Mouse (Mus musculus) embryonic facial prominence, embryonic 11.5 days (tissue): ENCODE data around the gene Tnni1. TPM values are rescaled to one million over a fixed set of nuclear protein-coding genes. Genes with fewer than 3 reads are reported as not detected.

ENCODE experiments used
- ATAC-seq: fragments of 200-750 bp; cut with Nextera tagmentation; replicated peaks from 2 replicates; pipeline ENCODE4 v1.8.0; 2017; ENCODE audit warnings: low read depth; ENCODE audit not compliant: insufficient number of reproducible peaks, low FRiP score, low TSS enrichment
- DNase-seq: peaks from one replicate; pipeline ENCODE4 v3.0.0-alpha.2; 2015; ENCODE audit warnings: low spot score
- H3K27ac ChIP-seq: fragments of 300-500 bp; sonication (generic); replicated peaks from 2 replicates; pipeline ENCODE4 v1.5.1; 2014; ENCODE audit warnings: mild to moderate bottlenecking, low read depth, low read length, control low read depth
- H3K27me3 ChIP-seq: fragments of 300-500 bp; sonication (generic); 2 replicates; pipeline ENCODE4 v1.6.1; 2014; ENCODE audit warnings: mild to moderate bottlenecking, low read length, moderate library complexity, mixed read lengths; ENCODE audit not compliant: control insufficient read depth, insufficient read depth
- H3K36me3 ChIP-seq: fragments of 300-500 bp; sonication (generic); replicated peaks from 2 replicates; pipeline ENCODE4 v1.6.1; 2014; ENCODE audit warnings: low read depth, mild to moderate bottlenecking, low read length, moderate library complexity, mixed read lengths; ENCODE audit not compliant: control insufficient read depth, insufficient read depth
- H3K4me1 ChIP-seq: fragments of 300-500 bp; sonication (generic); 2 replicates; pipeline ENCODE4 v1.6.1; 2014; ENCODE audit warnings: low read length, mixed read lengths; ENCODE audit not compliant: control insufficient read depth, insufficient read depth
- H3K4me2 ChIP-seq: fragments of 300-500 bp; sonication (generic); 2 replicates; pipeline ENCODE4 v1.6.1; 2014; ENCODE audit warnings: low read depth, mild to moderate bottlenecking, control low read depth, low read length, moderate library complexity
- H3K4me3 ChIP-seq: fragments of 300-500 bp; sonication (generic); 2 replicates; pipeline ENCODE4 v1.5.1; 2014; ENCODE audit warnings: low read depth, low read length, control low read depth
- H3K9ac ChIP-seq: fragments of 300-500 bp; sonication (generic); replicated peaks from 2 replicates; pipeline ENCODE4 v1.6.1; 2014; ENCODE audit warnings: mild to moderate bottlenecking, control low read depth, low read length
- H3K9me3 ChIP-seq: fragments of 300-500 bp; sonication (generic); replicated peaks from 2 replicates; pipeline ENCODE4 v1.6.1; 2016; ENCODE audit warnings: mild to moderate bottlenecking, low read length, inconsistent platforms, mixed read lengths; ENCODE audit not compliant: control insufficient read depth
- WGBS: fragments of 180-500 bp; shearing (Covaris S2); extraction: QIAGEN DNeasy Blood & Tissue Kit; methylation state at CpG from one replicate; pipeline ENCODE4 v1.1.7; 2014; 5-methylcytosine and 5-hydroxymethylcytosine counted together
- polyA plus RNA-seq: library from polyadenylated mRNA; unstranded; fragments of >200 nt; fragmentation: Nextera tagmentation; extraction: Ambion mirVana; gene quantifications from 2 replicates; pipeline ENCODE4 v1.2.1, GENCODE M21; 2014

Gene Tnni1
- polyA plus RNA-seq, 1 experiment from 2014 or later: 19.1 TPM

- Histone ChIP-seq H3K4me2 (no peak overlapping the region), H3K4me3 (no peak overlapping the region), H3K36me3 (no peaks in the 10 kb centered on the region), H3K9ac (no peak overlapping the region), H3K27me3 (no peaks in the 10 kb centered on the region), H3K4me1 (no peaks in the 10 kb centered on the region), H3K27ac (no peak overlapping the region), H3K9me3 (no peaks in the 10 kb centered on the region)
- no peak for ATAC-seq
- DNase-seq: peak; percentile 65
- WGBS: 24% methylated on average over 1 of the region's 1 CpGs
These were observed 49.7 kb downstream of the Tnni1 start for GRCm38 (mm10) chr1:135828918-135829317.

DNA sequence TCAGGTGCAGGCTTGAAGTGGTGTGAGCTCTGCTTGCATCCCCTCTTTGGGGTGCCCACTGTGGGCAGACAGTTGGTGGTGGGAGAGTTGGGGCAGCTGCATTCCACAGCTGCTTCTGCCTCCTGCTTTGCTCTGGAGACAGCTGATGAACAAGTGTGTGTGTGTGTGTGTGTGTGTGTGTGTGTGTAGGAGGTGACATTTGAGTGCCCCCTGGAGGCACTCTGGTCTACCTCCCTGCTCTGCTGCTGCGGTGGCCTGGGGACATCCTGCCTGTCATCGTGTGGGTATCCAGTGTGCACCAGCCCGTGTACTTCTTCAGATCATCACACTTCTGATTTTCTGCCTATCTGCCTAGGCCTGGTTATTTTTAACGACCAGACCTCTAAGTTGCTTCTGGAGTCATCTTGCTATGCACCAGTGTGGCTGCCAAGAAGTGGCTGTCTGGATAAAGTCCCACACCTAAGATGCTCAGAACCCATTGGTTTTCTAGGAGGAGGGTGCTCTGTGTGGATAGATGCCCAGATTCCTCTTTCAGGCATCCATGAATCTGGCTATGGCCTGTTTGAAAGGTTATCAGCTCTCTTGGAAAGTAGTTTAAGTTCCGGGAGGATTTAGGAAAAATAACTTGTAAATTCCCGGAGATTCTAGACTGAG, 55.1 kb downstream of the Tnni1 start:
- H3K9ac ChIP-seq: no peak overlapping the region
- no peak for ATAC-seq
- no peaks in the 10 kb centered on the region for H3K4me1 ChIP-seq
- no peaks in the 10 kb centered on the region for H3K36me3 ChIP-seq
- no peaks in the 10 kb centered on the region for H3K27me3 ChIP-seq
- DNase-seq: no peak
- no peak overlapping the region for H3K27ac ChIP-seq
- H3K4me3 ChIP-seq: no peak overlapping the region
- no peaks in the 10 kb centered on the region for H3K9me3 ChIP-seq
- WGBS: 72% methylated on average over 6 of the region's 6 CpGs
- H3K4me2 ChIP-seq: no peak overlapping the region

DNA sequence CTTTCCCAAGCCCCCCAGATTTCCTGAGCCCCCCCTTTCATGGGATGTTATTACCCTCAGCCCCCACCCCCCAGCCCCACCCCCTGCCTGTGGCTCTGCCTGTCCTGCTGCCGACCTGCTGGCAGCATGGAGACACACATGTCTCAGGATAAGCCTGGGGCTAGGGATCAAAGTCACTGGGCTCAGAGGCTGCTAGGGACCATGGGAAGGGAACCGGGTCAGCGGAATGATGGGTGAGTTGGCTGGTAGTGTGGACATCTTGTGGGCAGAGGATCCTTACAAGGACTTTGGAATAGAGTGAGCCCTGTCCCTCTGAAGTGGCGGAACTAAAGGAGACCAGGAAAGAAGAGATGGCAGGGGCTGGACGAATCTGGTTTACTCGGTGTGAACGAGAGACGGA, 55.7 kb downstream of the Tnni1 start:
- no peak for DNase-seq
- no peaks in the 10 kb centered on the region for H3K36me3 ChIP-seq
- H3K4me1 ChIP-seq: no peaks in the 10 kb centered on the region
- no peak overlapping the region for H3K9ac ChIP-seq
- no peak overlapping the region for H3K27ac ChIP-seq
- H3K4me3 ChIP-seq: no peak overlapping the region
- WGBS: 78% methylated on average over 8 of the region's 8 CpGs
- ATAC-seq: no peak
- H3K27me3 ChIP-seq: no peaks in the 10 kb centered on the region
- H3K4me2 ChIP-seq: no peak overlapping the region
- no peaks in the 10 kb centered on the region for H3K9me3 ChIP-seq

GRCm38 (mm10) chr1:135835716-135836483, 56.7 kb downstream of the Tnni1 start, which contains the start of gene Tnnt2:
TSS of gene Tnnt2 (plus strand) at chr1:135836354.
- H3K9me3 ChIP-seq: no peaks in the 10 kb centered on the region
- H3K9ac ChIP-seq: no peak within 1 kb of the TSS
- ATAC-seq (no peak), DNase-seq (no peak)
- no peak within 1 kb of the TSS for H3K4me3 ChIP-seq
- 39% methylated on average over 8 of the region's 9 CpGs for WGBS
- H3K4me2 ChIP-seq: no peak within 1 kb of the TSS
- no peaks in the 10 kb centered on the region for H3K27me3 ChIP-seq
- no peak within 1 kb of the TSS for H3K27ac ChIP-seq
- no peaks in the 10 kb centered on the region for H3K36me3 ChIP-seq
- H3K4me1 ChIP-seq: no peaks in the 10 kb centered on the region

DNA sequence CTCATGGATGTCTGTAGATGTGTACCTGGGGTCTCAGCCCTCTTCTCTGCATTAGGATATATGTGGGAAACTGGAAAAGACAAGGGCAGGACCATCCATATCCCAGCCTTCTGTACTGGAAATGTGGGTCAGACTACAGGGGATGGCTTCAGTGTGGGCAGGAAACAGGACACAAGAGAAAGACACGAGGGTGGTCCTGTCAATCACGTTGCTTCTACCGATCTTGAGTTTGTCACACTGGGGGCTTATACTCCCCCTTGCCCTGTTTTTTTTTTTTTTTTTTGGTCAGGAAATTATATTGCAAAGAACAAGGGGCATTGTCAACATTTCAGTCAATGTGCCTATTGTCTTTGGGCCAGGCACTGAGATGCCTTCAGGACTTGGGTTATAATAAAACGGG, 59.4 kb downstream of the Tnni1 start:
- no peak overlapping the region for H3K9ac ChIP-seq
- H3K4me3 ChIP-seq: no peak overlapping the region
- no peaks in the 10 kb centered on the region for H3K9me3 ChIP-seq
- ATAC-seq (no peak), DNase-seq (no peak)
- H3K36me3 ChIP-seq: no peaks in the 10 kb centered on the region
- H3K4me2 ChIP-seq: no peak overlapping the region
- no peak overlapping the region for H3K27ac ChIP-seq
- 53% methylated on average over 4 of the region's 4 CpGs for WGBS
- no peaks in the 10 kb centered on the region for H3K4me1 ChIP-seq
- H3K27me3 ChIP-seq: no peaks in the 10 kb centered on the region

DNA sequence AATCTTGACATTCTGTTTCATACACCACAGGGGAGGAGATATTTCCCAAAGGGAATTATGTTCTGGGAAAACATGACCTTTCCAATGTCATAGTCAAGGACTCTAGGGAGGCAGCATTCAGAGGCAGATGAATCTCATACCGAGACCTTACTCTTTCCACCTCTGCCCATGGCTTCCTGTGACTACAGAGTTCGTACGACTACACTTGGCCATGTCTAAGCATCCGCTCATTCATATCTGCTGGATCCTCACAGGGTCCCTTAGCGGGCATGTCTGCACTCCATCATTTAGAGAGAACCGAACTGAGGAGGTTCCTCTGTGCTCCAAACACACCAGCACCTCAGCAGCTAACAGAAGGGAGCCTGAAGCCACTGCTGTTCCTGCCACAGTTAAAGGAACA, 59.8 kb downstream of the Tnni1 start:
- Histone ChIP-seq H3K4me1 (no peaks in the 10 kb centered on the region), H3K9me3 (no peaks in the 10 kb centered on the region), H3K4me3 (no peak overlapping the region), H3K27ac (no peak overlapping the region), H3K36me3 (no peaks in the 10 kb centered on the region), H3K9ac (no peak overlapping the region), H3K27me3 (no peaks in the 10 kb centered on the region), H3K4me2 (no peak overlapping the region)
- no peak for DNase-seq
- 85% methylated on average over 6 of the region's 6 CpGs for WGBS
- ATAC-seq: no peak

DNA sequence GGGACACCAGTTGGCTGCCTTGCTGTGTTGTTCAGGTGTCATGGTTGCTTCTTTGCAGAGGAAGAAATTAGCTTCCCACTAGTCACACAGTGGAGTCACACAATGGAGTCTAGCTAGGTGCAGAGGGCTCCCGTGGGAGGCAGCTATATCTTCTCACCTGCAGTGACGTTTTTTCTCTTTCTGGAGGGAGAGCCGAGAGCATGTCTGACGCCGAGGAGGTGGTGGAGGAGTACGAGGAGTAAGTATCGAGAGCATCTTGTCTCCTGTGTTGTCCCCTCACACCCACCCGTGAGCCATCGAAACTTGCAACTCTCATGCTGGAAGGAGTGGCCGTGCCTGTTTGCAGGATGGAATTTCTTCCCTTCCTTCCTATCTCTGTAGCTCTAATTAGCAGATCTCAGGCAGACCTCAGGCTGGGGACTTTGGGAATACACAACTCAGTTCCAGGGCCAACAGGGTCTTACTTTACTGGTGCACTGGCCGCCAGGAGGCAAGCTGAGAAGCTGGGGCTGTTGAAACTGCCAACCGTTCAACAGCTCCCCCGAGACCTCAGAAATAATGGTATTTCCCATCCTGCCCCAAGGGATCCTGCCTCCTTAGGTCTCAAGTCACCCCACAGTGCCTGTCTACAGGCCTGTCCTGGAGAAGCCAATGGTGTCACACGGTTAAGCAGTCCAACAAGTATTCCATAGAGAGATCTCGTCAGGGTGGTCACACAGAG, 61.6 kb downstream of the Tnni1 start:
- H3K9ac ChIP-seq: no peak overlapping the region
- 58% methylated on average over 14 of the region's 15 CpGs for WGBS
- no peak overlapping the region for H3K4me3 ChIP-seq
- no peak for ATAC-seq
- H3K27ac ChIP-seq: no peak overlapping the region
- no peaks in the 10 kb centered on the region for H3K36me3 ChIP-seq
- no peaks in the 10 kb centered on the region for H3K9me3 ChIP-seq
- DNase-seq: no peak
- no peaks in the 10 kb centered on the region for H3K27me3 ChIP-seq
- H3K4me2 ChIP-seq: no peak overlapping the region
- no peaks in the 10 kb centered on the region for H3K4me1 ChIP-seq
